Mouse (Mus musculus): ENCODE measurements around the gene Bloc1s3.
A peak's percentile ranks its signal among the peaks of the same experiment; 100 is the strongest.

Bloc1s3 gene

GRCm38 (mm10) chr7:19508150-19508923, at the start of gene Bloc1s3, which contains the start of gene Trappc6a:
Bloc1s3 (minus strand) TSS chr7:19508367.
Trappc6a (plus strand) TSS chr7:19508395.
- DNase-seq, result peak; percentile 96

- peak; percentile 42 for DNase-seq
These were observed 48.9 kb upstream of the Bloc1s3 start for GRCm38 (mm10) chr7:19557086-19557485.

- no peak for DNase-seq
These were observed 46.0 kb upstream of the Bloc1s3 start for GRCm38 (mm10) chr7:19554168-19554567.

- DNase-seq, result no peak
These were observed 44.3 kb upstream of the Bloc1s3 start for GRCm38 (mm10) chr7:19552443-19552842.

- no peak for DNase-seq
These were observed 43.5 kb upstream of the Bloc1s3 start for GRCm38 (mm10) chr7:19551634-19552033.

- peak; percentile 78 for DNase-seq
These were observed 41.2 kb upstream of the Bloc1s3 start for GRCm38 (mm10) chr7:19549394-19549793.

GRCm38 (mm10) chr7:19547344-19547969, 39.3 kb upstream of the Bloc1s3 start:
- DNase-seq, result peak; percentile 39

- peak; percentile 45 for DNase-seq
These were observed 37.8 kb upstream of the Bloc1s3 start for GRCm38 (mm10) chr7:19546007-19546406.

- peak; percentile 43 for DNase-seq
These were observed 35.4 kb upstream of the Bloc1s3 start for GRCm38 (mm10) chr7:19543584-19543983.

GRCm38 (mm10) chr7:19542155-19542691, 34.1 kb upstream of the Bloc1s3 start:
- peak; percentile 42 for DNase-seq

- no peak for DNase-seq
These were observed 33.6 kb upstream of the Bloc1s3 start for GRCm38 (mm10) chr7:19541681-19542154.

- DNase-seq, result peak; percentile 73
These were observed 32.8 kb upstream of the Bloc1s3 start for GRCm38 (mm10) chr7:19540771-19541566.

- no peak for DNase-seq
These were observed 26.5 kb upstream of the Bloc1s3 start for GRCm38 (mm10) chr7:19534676-19535075.

GRCm38 (mm10) chr7:19532240-19532639, 24.1 kb upstream of the Bloc1s3 start:
- DNase-seq, result no peak

GRCm38 (mm10) chr7:19531077-19531476, 22.9 kb upstream of the Bloc1s3 start:
- no peak for DNase-seq

GRCm38 (mm10) chr7:19525105-19525481, 16.9 kb upstream of the Bloc1s3 start:
- DNase-seq, result no peak

- no peak for DNase-seq
These were observed 16.4 kb upstream of the Bloc1s3 start for GRCm38 (mm10) chr7:19524420-19525104.

GRCm38 (mm10) chr7:19523757-19524419, 15.7 kb upstream of the Bloc1s3 start:
- DNase-seq, result peak; percentile 70

- DNase-seq, result no peak
These were observed 15.0 kb upstream of the Bloc1s3 start for GRCm38 (mm10) chr7:19523017-19523756.

GRCm38 (mm10) chr7:19520032-19520431, 11.9 kb upstream of the Bloc1s3 start:
- DNase-seq, result no peak
